Mouse (Mus musculus): ENCODE measurements around the gene Slc18a3.

- TF ChIP-seq CTCF (IDR thresholded peaks at IDR 0.05; ENCODE audit: borderline replicate concordance, extremely low read depth, insufficient read depth, insufficient read length) (no peak), POLR2A (IDR thresholded peaks at IDR 0.05; ENCODE audit: borderline replicate concordance, extremely low read depth, insufficient read depth, insufficient read length, poor library complexity, severe bottlenecking) (no peak)
Measured at GRCm38 (mm10) chr14:32423946-32424345, 40.7 kb downstream of the Slc18a3 start.

All from brain, embryonic 14.5 days (tissue).